Mouse (Mus musculus) cerebellum, postnatal 14 days (tissue): ENCODE measurements at regions not wholly inside any gene's neighbourhood (a gene's known extent, or its start where the extent isn't known, plus 50 kb on each side); places are given as distances from the start of the nearest gene placed in this dataset.

Source experiments
- DNase-seq, 2 experiments: peaks; one replicate each; pipeline ENCODE4 v3.0.0; 2021; ENCODE audit warnings: mixed read lengths in 2 of 2

GRCm38 (mm10) chr1:107914671-107915590, 325.1 kb downstream of the Serpinb8 start:
- DNase-seq: no peak

GRCm38 (mm10) chr1:107917037-107917436, 327.2 kb downstream of the Serpinb8 start:
- DNase-seq: no peak

DNA sequence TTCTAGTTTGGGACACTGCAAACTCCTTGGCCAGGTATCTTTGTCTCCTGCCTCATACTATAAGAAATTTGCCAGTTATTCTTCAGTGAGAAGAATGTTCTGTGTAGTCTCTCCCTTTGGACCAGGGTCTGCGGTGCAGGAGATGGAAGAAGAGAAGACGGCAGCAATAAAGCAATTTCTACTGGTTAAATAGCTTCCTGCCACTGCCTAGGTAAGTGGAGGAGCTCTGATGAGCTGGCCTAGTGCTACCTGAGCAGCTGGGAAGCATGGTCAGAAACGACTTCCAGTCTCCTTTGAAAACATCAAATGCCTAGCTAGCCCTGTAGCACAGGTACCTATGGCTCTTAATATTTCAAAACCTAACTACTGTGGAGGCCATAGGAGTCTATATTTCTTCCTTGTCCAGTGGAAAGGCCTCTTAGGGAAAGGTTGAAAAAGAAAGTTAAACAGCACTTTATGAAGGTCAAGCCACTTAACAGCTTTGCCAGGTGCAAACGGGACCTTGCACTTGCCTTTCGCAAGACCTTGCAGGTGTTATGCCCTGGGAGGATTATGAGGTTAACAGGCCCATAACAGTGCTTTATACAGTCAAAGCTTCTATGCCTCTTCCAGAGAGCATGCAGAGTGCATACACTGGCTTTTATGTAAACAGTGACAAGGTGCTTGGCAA, 351.9 kb downstream of the Serpinb8 start:
- DNase-seq: no peak

- no peak for DNase-seq
Measured at GRCm38 (mm10) chr1:107946204-107946939, 356.6 kb downstream of the Serpinb8 start.

GRCm38 (mm10) chr1:107950396-107950795, 360.6 kb downstream of the Serpinb8 start:
- peak; percentile 8 to 28 for DNase-seq

DNA sequence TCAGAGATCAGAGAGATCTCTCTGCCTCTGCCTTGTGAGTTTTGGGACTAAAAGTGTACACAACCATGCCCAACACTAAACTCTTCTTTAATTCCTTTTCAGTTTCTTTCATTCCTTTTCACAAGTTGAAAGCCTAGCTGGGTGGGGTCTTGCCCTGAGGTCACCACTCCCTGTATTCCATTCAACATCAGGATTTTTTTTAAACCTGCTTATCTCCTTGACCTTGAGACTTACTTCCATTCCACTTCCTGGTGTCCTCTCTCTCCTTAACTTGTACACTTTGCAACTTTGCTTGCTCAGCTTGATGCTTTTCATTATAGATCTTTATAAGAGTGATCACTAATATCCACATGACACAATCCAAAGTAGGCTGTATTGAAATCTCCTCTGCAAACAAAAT, 371.2 kb downstream of the Serpinb8 start:
- DNase-seq: no peak

DNA sequence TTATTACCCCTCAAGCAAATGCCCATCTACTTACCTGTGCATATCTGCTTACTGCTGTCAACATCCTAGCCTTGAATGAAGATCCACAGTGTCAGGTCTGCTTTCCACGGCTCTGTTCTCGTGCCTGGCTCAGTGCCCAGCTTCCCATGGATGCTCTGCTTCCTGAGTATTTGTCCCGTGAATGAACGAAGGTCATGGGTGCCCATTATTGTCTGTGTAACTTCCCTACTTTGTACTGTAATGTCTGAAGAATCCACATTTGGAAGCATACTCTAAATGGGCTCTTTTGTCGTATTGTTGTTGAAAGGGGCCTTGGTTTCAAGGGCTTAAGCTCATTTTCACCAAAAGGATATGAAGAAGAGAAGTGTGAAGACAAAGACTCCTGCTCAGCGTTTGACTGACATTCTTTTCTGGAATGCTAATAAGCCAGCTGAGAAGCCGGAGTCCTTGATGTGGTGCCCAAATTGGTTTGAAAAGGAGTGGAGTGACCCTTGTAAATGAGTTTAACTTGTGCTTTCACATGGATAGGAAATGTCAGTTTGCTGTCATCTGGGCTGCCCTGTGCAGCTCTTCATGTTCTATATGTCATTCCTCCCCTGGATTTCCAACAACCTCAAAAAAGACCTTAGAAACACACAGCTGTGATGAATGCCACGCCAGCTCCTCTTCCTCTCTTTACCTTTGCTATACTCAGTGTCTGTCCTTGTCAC, 386.0 kb downstream of the Serpinb8 start:
- peak; percentile 3 to 10 for DNase-seq

DNA sequence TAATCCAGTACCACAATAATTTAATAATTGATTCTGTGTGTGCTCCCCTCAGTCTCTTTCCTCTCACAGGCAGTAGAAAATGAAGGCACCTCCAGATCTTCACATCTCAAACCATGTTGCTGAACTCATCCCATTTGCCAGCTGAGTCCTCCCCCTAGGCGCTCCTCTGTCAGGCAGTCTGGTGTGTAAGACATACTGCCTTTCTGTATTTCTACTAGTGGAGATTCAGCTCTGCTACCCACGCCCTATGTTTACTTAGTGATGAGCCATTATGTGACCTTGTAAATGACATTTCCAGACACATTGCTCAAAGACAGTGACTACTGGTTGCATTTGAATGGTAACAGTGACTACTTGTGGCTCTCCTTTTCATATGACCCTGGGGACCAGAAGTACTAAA, 387.9 kb downstream of the Serpinb8 start:
- no peak for DNase-seq

DNA sequence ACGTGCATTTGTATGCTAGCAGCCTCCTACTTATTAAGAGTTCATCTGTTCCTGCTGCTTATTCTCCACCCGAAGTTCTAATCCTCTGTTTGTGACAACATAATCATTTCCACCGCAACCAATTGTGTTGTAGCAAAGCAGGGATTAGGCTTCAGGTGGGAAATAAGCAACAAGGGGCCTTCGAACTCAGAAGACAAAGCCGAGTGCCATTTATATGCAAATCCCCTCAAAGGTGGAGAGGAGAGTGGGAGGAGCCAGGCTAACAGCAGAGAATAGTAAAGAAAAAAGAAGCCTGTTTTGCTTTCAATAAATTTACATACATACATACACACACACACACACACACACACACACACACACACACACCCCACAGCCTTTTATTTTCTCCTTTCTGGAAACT, 388.6 kb downstream of the Serpinb8 start:
- DNase-seq: no peak

GRCm38 (mm10) chr1:107985646-107986045, 395.8 kb downstream of the Serpinb8 start:
- DNase-seq: no peak

- DNase-seq: no peak
Measured at GRCm38 (mm10) chr1:107988076-107988475, 398.3 kb downstream of the Serpinb8 start.

- peak; percentile 17 to 42 for DNase-seq
Measured at GRCm38 (mm10) chr1:107993013-107993412, 403.2 kb downstream of the Serpinb8 start.

DNA sequence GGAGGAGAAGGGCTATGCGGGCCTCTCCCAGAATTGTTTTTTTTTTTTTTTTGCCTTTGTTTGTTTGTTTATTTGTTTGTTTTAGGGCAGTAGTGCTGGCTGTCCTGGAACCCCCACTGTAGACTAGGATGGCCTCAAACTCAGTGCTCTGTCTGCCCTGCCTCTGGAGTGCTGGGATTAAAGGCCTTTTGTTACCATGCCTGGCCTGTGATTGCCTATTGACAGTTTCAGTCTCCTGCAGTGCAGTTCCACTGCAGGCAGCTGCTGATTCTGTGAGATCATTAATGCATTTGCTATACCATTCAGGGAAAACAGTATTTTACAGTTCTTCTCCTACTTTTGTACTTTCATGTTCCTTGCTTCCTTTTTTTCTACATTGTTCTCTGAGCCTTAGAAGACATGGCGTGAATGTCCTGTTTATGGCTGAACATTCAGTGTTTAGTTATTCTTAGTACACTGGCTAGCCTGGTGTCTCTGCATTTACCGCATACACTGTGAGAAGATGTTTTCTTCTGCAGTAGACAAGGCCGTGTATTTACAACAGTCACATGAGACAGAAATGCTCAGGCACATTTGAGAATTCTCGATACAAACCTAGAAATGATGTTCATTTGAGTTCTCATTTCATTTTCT, 434.0 kb downstream of the Serpinb8 start:
- DNase-seq: no peak

GRCm38 (mm10) chr1:108024705-108025104, 434.9 kb downstream of the Serpinb8 start:
- no peak for DNase-seq

GRCm38 (mm10) chr1:108026461-108026860, 436.7 kb downstream of the Serpinb8 start:
- no peak for DNase-seq

DNA sequence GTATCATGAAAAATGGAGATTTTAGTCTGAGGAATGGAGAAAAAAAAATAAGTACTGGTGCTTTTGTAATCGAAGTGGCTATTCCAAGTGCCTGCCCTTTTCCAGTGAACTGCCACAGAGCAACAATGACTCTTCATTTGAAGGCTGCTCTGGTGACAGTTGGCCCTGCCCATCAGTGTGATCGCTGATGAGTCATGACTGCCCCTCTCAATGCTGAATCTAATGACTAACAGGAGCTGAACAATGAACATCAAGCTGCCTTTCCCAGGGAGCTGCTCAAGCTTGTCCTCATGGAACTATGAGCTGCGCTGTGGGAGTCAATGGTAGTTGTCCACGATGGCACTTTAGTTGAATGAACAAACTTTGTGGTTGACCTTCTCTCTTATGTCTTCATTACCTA, 456.4 kb downstream of the Serpinb8 start:
- no peak for DNase-seq

DNA sequence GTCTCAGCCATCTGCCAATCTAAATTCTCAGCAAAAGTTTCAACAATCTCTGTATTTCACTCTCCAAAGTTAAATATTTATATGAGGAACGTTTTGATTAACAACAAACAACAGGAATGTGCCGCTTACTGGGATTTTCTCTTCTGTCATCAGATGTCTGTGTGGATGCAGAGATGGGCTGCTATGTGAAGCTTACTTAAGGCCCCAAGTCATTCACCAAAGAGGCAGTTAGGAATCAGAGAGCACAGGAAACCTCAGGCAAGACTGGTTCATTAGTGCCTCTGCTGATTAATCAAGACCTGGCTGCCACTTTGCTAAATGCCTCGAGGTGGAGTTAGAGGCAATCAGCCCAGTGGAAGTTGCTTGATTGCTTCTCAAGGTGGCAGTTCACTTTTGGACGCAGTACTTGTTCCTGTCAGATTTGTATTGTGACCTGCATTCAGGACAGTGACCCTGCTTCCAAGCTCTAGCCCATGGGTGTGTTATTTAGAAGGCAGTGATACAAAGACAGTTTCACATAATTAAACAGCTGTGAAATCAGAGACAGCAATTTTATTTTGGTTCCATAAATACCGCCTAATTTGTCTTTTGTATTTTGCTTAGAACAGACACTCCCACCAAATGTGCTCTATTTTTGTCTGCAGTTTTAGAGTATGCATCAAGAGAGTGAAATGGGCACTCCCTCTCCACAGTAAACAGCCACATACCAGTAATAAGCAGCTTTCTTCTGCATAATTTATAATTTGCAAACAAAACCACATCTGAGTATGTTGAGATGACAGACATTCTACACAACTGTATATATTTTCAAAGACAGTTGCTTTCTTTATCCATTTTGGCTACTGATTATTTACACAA, 457.3 kb downstream of the Serpinb8 start:
- no peak for DNase-seq

GRCm38 (mm10) chr1:108094622-108095021, 504.8 kb downstream of the Serpinb8 start:
- DNase-seq: no peak

- no peak for DNase-seq
Measured at GRCm38 (mm10) chr1:108102607-108103006, 512.8 kb downstream of the Serpinb8 start.

GRCm38 (mm10) chr1:108110984-108111383, 521.2 kb downstream of the Serpinb8 start:
- no peak for DNase-seq

DNA sequence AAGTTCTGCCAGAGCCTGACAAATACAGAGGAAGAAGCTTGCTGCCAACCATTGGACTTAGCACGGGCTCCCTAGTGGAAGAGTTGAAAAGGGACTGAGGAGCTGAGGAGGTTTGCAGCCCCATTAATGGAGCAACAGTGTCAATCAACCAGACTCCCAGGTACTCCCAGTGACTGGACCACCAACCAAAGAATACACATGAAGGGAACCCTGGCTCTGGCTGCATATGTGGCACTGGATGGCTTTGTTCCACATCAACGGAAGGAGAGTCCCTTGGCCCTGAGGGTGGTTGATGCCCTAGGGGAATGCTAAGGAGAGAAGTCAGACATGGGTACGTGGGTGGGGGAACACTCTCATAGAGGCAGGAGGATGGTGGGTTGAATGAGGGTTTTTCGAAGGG, 537.6 kb downstream of the Serpinb8 start:
- DNase-seq: no peak
